Mouse (Mus musculus) G1E (cell line): ENCODE results near the gene Napa. TPM values are rescaled to one million over a fixed set of nuclear protein-coding genes. Genes with fewer than 3 reads are reported as not detected.

Experiments
- ATAC-seq: 2 replicates; pipeline ENCODE4 v1.8.0; 2016; ENCODE audit warnings: mild to moderate bottlenecking; ENCODE audit not compliant: insufficient number of reproducible peaks, poor library complexity, low FRiP score, severe bottlenecking; ENCODE audit errors: extremely low read depth
- DNase-seq: peaks from one replicate; pipeline ENCODE4 v3.0.0; 2012; ENCODE audit warnings: low spot score
- H3K27me3 ChIP-seq: 2 replicates; pipeline ENCODE4 v1.6.1; 2012; ENCODE audit warnings: mild to moderate bottlenecking, low read length, inconsistent platforms; ENCODE audit not compliant: insufficient read depth
- H3K36me3 ChIP-seq: replicated peaks from 2 replicates; pipeline ENCODE3; 2012; ENCODE audit warnings: mild to moderate bottlenecking, inconsistent platforms
- H3K4me1 ChIP-seq: 2 replicates; pipeline ENCODE4 v1.6.1; 2012; ENCODE audit warnings: low read depth, low read length, inconsistent platforms, mixed read lengths; ENCODE audit not compliant: insufficient read depth
- H3K4me3 ChIP-seq: 2 replicates; pipeline ENCODE4 v1.5.1; 2012; ENCODE audit warnings: low read depth, mild to moderate bottlenecking, inconsistent platforms, low read length, moderate library complexity, mixed read lengths
- H3K9me3 ChIP-seq: replicated peaks from 2 replicates; pipeline ENCODE4 v1.6.1; 2012; ENCODE audit warnings: inconsistent platforms
- CTCF ChIP-seq: IDR thresholded peaks from 2 replicates; pipeline ENCODE4 v1.5.1; 2012; ENCODE audit warnings: low read depth, low read length, inconsistent platforms, mixed read lengths
- GATA1 ChIP-seq: IDR thresholded peaks from 2 replicates; pipeline ENCODE4 v1.6.1; 2012; ENCODE audit warnings: borderline replicate concordance, low read length, inconsistent platforms, mixed read lengths
- GATA2 ChIP-seq: IDR thresholded peaks from 2 replicates; pipeline ENCODE4 v1.6.1; 2012; ENCODE audit warnings: low read depth, low read length, inconsistent platforms, borderline replicate concordance
- POLR2AphosphoS5 ChIP-seq: IDR thresholded peaks from 2 replicates; pipeline ENCODE4 v1.6.1; 2012; ENCODE audit warnings: low read depth, low read length, inconsistent platforms; ENCODE audit not compliant: insufficient replicate concordance
- TAL1 ChIP-seq: conservative IDR thresholded peaks from 2 replicates; pipeline ENCODE4 v1.6.1; 2012; ENCODE audit warnings: low read depth, low read length, inconsistent platforms, mixed read lengths
- polyA plus RNA-seq: library from polyadenylated mRNA; stranded (reverse); fragments of >175 nt; gene quantifications from 2 replicates; pipeline ENCODE4 v1.2.3, GENCODE M21; 2012
- total RNA-seq, 2 experiments: library from RNA; stranded (forward) in 1 of 2; stranded (reverse) in 1 of 2; fragments of 200-1000 nt in 1 of 2; fragments of >200 nt in 1 of 2; fragmentation: Nextera tagmentation in 1 of 2; gene quantifications; 2 replicates each; pipeline ENCODE4 v1.2.3; 2014 to 2017

Gene Napa
- total and polyA plus RNA-seq, 3 experiments = 73.6 to 156 (median 137) TPM

DNA sequence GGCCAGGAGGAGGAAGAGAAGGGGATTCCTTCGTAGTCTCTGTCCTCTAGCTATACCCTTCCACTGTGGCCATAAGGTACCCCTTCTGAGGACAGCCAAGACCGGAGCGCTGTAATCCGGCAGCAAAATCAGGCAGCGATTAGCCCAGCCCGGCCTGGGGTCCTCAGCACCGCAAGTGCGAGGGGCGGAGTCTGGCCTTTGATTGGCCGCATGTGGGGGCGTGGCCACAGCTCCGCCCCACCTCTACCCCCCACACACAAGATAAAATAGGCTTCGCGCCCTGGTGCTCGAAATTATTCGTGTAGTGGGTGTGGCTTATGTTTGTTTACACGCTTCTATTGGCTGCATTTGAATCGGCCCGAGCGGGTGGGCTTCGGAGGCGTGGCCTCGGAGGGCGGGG lies 45.6 kb upstream of the Napa start:
- ATAC-seq = peak; percentile 72
- H3K4me1 ChIP-seq = peaks cover 43% of the 10 kb centered on the region

DNA sequence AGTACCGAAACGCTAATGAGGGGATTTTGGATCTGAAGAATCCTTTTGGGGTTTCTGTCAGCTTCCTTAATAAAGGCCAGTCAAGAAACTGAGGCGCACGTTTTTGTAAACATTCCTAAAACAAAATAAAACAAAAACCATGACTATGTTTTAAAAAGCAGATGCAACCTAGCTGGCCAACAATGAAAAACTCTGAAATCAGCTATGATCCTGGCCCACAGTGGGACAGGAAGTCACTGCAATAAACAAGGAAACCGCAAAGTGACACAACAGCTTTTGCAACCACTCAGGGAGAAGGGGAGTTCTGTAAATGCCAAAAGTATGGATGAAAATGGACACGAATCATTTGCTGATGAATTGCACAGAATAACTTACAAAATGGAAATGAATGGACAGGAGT lies 45.2 kb upstream of the Napa start:
- Histone ChIP-seq H3K36me3 (peaks cover 8% of the 10 kb centered on the region), H3K4me3 (peak overlapping the region; percentile 71; the same call in 1 of the 2 replicates), H3K9me3 (no peaks in the 10 kb centered on the region), H3K27me3 (peaks cover 8% of the 10 kb centered on the region), H3K4me1 (peaks cover 43% of the 10 kb centered on the region)
- DNase-seq = peak; percentile 46
- no peak for ATAC-seq
- TF ChIP-seq POLR2AphosphoS5 (no peak), GATA2 (no peak), CTCF (no peak), GATA1 (no peak), TAL1 (no peak)

More for the DNA sequence above, 45.6 kb upstream of the Napa start:
- H3K9me3 ChIP-seq = no peaks in the 10 kb centered on the region
- peak; percentile 91 for DNase-seq
- peaks cover 6% of the 10 kb centered on the region; the same call in 1 of the 2 replicates for H3K27me3 ChIP-seq
- TF ChIP-seq POLR2AphosphoS5 (no peak), CTCF (no peak), GATA2 (no peak), GATA1 (no peak), TAL1 (no peak)
- peaks cover 8% of the 10 kb centered on the region for H3K36me3 ChIP-seq
- H3K4me3 ChIP-seq = peak overlapping the region; percentile 71

- DNase-seq = no peak
- no peaks in the 10 kb centered on the region for H3K9me3 ChIP-seq
- peaks cover 27% of the 10 kb centered on the region for H3K4me1 ChIP-seq
These were observed 43.3 kb upstream of the Napa start for GRCm38 (mm10) chr7:16054966-16055365.

DNA sequence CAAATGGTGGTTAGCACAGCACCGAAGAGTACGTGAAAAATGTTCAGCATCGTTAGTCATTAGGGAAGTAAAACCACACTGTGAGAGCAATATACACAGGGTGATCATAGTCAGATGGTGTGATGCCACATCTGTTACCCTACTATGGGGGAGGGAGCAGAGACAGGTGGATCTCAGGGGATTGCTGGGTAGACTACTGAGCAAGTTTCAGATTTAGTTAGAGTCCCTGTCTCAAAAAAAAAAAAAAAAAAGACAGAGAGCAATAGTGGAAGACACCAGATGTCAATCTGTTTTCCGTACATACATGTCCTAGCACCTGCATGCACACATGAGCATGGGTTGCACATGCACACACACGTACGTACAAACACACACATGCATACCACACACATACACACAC lies 42.6 kb upstream of the Napa start:
- no peak for DNase-seq
- no peak for TF ChIP-seq CTCF
- no peak for TF ChIP-seq TAL1
- TF ChIP-seq GATA1 = no peak
- no peak for TF ChIP-seq POLR2AphosphoS5
- TF ChIP-seq GATA2 = no peak

More at GRCm38 (mm10) chr7:16054966-16055365, 43.3 kb upstream of the Napa start:
- TF ChIP-seq GATA1 (no peak), GATA2 (no peak)
- Histone ChIP-seq H3K4me3 (no peak overlapping the region), H3K27me3 (peaks cover 11% of the 10 kb centered on the region), H3K36me3 (peaks cover 6% of the 10 kb centered on the region)
- no peak for ATAC-seq

GRCm38 (mm10) chr7:16056459-16057135 lies 41.7 kb upstream of the Napa start:
- Histone ChIP-seq H3K4me3 (no peak overlapping the region), H3K27me3 (peaks cover 11% of the 10 kb centered on the region), H3K9me3 (peaks cover 4% of the 10 kb centered on the region; the same call in 1 of the 2 replicates), H3K4me1 (peaks cover 14% of the 10 kb centered on the region), H3K36me3 (no peaks in the 10 kb centered on the region)
- ATAC-seq (no peak), DNase-seq (no peak)
- TF ChIP-seq GATA2 = no peak
- no peak for TF ChIP-seq TAL1
- TF ChIP-seq CTCF = no peak

More for the DNA sequence above, 42.6 kb upstream of the Napa start:
- H3K4me3 ChIP-seq = no peak overlapping the region
- ATAC-seq = no peak
- peaks cover 2% of the 10 kb centered on the region for H3K36me3 ChIP-seq
- H3K4me1 ChIP-seq = peaks cover 20% of the 10 kb centered on the region
- H3K27me3 ChIP-seq = peaks cover 11% of the 10 kb centered on the region
- H3K9me3 ChIP-seq = no peaks in the 10 kb centered on the region

DNA sequence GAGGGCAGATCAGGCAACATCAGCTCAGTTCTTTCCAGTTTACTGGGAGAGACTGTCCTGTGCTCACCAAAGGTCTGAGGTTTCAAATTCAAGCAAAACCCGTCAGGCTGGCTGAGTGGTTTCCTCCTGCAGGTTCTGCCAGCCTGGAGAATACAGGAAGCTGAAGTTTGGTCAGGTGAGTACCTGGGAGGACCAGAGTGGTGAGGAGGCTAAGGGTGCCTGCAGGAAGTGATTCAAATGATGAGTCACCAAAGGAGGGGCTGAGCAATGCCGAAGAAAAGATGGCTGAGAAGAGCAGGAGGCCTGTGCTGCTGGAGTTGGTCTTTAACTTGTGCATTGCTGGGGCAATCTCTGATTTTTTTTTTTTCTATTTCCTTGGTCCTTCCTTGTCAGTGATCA lies 41.1 kb upstream of the Napa start:
- H3K4me3 ChIP-seq = no peak overlapping the region
- DNase-seq (no peak), ATAC-seq (no peak)
- no peaks in the 10 kb centered on the region for H3K36me3 ChIP-seq
- peaks cover 10% of the 10 kb centered on the region; the same call in 1 of the 2 replicates for H3K4me1 ChIP-seq
- peaks cover 7% of the 10 kb centered on the region; the same call in 1 of the 2 replicates for H3K9me3 ChIP-seq
- TF ChIP-seq GATA2 (no peak), CTCF (no peak), GATA1 (no peak), POLR2AphosphoS5 (no peak), TAL1 (no peak)
- peaks cover 11% of the 10 kb centered on the region for H3K27me3 ChIP-seq
